Mouse (Mus musculus): Measurements from ENCODE around the gene Cfap161. TPM values are rescaled to one million over a fixed set of nuclear protein-coding genes. Genes with fewer than 3 reads are reported as not detected.

The Cfap161 gene
- polyA plus RNA-seq, 1 experiment: not detected

- H3K9me3 ChIP-seq (ENCODE audit: control insufficient read depth, low read length): no peaks in the 10 kb centered on the region
- no peaks in the 10 kb centered on the region for H3K36me3 ChIP-seq (ENCODE audit: control insufficient read depth)
- H3K4me3 ChIP-seq (replicated peaks): no peak overlapping the region
- no peak for TF ChIP-seq GATA1 (IDR thresholded peaks at IDR 0.05; ENCODE audit: low read length)
- TF ChIP-seq TAL1 (IDR thresholded peaks at IDR 0.05; ENCODE audit: low read length): no peak
- H3K4me1 ChIP-seq (ENCODE audit: control insufficient read depth): no peaks in the 10 kb centered on the region
- H3K27me3 ChIP-seq (ENCODE audit: control insufficient read depth): no peaks in the 10 kb centered on the region
Observed at GRCm38 (mm10) chr7:83815646-83816045, 21.0 kb upstream of the Cfap161 start.

GRCm38 (mm10) chr7:83813993-83814392 lies 19.3 kb upstream of the Cfap161 start:
- no peak for TF ChIP-seq TAL1 (IDR thresholded peaks at IDR 0.05; ENCODE audit: low read length)
- no peaks in the 10 kb centered on the region for H3K9me3 ChIP-seq (ENCODE audit: control insufficient read depth, low read length)
- peaks cover 3% of the 10 kb centered on the region; the same call in 1 of the 2 replicates for H3K27me3 ChIP-seq (ENCODE audit: control insufficient read depth)
- H3K36me3 ChIP-seq (ENCODE audit: control insufficient read depth): no peaks in the 10 kb centered on the region
- H3K4me3 ChIP-seq (replicated peaks): no peak overlapping the region
- no peaks in the 10 kb centered on the region for H3K4me1 ChIP-seq (ENCODE audit: control insufficient read depth)

GRCm38 (mm10) chr7:83813465-83813864 lies 18.8 kb upstream of the Cfap161 start:
- no peaks in the 10 kb centered on the region for H3K9me3 ChIP-seq (ENCODE audit: control insufficient read depth, low read length)
- no peaks in the 10 kb centered on the region for H3K4me1 ChIP-seq (ENCODE audit: control insufficient read depth)
- no peaks in the 10 kb centered on the region for H3K36me3 ChIP-seq (ENCODE audit: control insufficient read depth)
- H3K4me3 ChIP-seq (replicated peaks): no peak overlapping the region
- TF ChIP-seq GATA1 (IDR thresholded peaks at IDR 0.05; ENCODE audit: low read length) (no peak), TAL1 (IDR thresholded peaks at IDR 0.05; ENCODE audit: low read length) (no peak)
- peaks cover 3% of the 10 kb centered on the region; the same call in 1 of the 2 replicates for H3K27me3 ChIP-seq (ENCODE audit: control insufficient read depth)

GRCm38 (mm10) chr7:83813016-83813415 lies 18.3 kb upstream of the Cfap161 start:
- no peaks in the 10 kb centered on the region for H3K4me1 ChIP-seq (ENCODE audit: control insufficient read depth)
- no peaks in the 10 kb centered on the region for H3K36me3 ChIP-seq (ENCODE audit: control insufficient read depth)
- TF ChIP-seq GATA1 (IDR thresholded peaks at IDR 0.05; ENCODE audit: low read length): no peak
- TF ChIP-seq TAL1 (IDR thresholded peaks at IDR 0.05; ENCODE audit: low read length): no peak
- H3K9me3 ChIP-seq (ENCODE audit: control insufficient read depth, low read length): no peaks in the 10 kb centered on the region
- H3K27me3 ChIP-seq (ENCODE audit: control insufficient read depth): peaks cover 3% of the 10 kb centered on the region; the same call in 1 of the 2 replicates
- no peak overlapping the region for H3K4me3 ChIP-seq (replicated peaks)

- no peak for TF ChIP-seq GATA1 (IDR thresholded peaks at IDR 0.05; ENCODE audit: low read length)
- no peak for TF ChIP-seq TAL1 (IDR thresholded peaks at IDR 0.05; ENCODE audit: low read length)
Observed at GRCm38 (mm10) chr7:83812581-83812980, 17.9 kb upstream of the Cfap161 start.

GRCm38 (mm10) chr7:83811916-83812315 lies 17.2 kb upstream of the Cfap161 start:
- Histone ChIP-seq H3K27me3 (ENCODE audit: control insufficient read depth) (peaks cover 3% of the 10 kb centered on the region; the same call in 1 of the 2 replicates), H3K4me3 (replicated peaks) (no peak overlapping the region), H3K36me3 (ENCODE audit: control insufficient read depth) (no peaks in the 10 kb centered on the region), H3K4me1 (ENCODE audit: control insufficient read depth) (no peaks in the 10 kb centered on the region), H3K9me3 (ENCODE audit: control insufficient read depth, low read length) (no peaks in the 10 kb centered on the region)
- TF ChIP-seq TAL1 (IDR thresholded peaks at IDR 0.05; ENCODE audit: low read length) (no peak), GATA1 (IDR thresholded peaks at IDR 0.05; ENCODE audit: low read length) (no peak)

More at GRCm38 (mm10) chr7:83812581-83812980, 17.9 kb upstream of the Cfap161 start:
- Histone ChIP-seq H3K4me3 (replicated peaks) (no peak overlapping the region), H3K27me3 (ENCODE audit: control insufficient read depth) (peaks cover 3% of the 10 kb centered on the region; the same call in 1 of the 2 replicates), H3K9me3 (ENCODE audit: control insufficient read depth, low read length) (no peaks in the 10 kb centered on the region), H3K4me1 (ENCODE audit: control insufficient read depth) (no peaks in the 10 kb centered on the region), H3K36me3 (ENCODE audit: control insufficient read depth) (no peaks in the 10 kb centered on the region)

GRCm38 (mm10) chr7:83811461-83811860 lies 16.8 kb upstream of the Cfap161 start:
- H3K27me3 ChIP-seq (ENCODE audit: control insufficient read depth): peaks cover 3% of the 10 kb centered on the region; the same call in 1 of the 2 replicates
- H3K4me3 ChIP-seq (replicated peaks): no peak overlapping the region
- no peaks in the 10 kb centered on the region for H3K36me3 ChIP-seq (ENCODE audit: control insufficient read depth)
- H3K9me3 ChIP-seq (ENCODE audit: control insufficient read depth, low read length): no peaks in the 10 kb centered on the region
- H3K4me1 ChIP-seq (ENCODE audit: control insufficient read depth): no peaks in the 10 kb centered on the region
- TF ChIP-seq GATA1 (IDR thresholded peaks at IDR 0.05; ENCODE audit: low read length) (no peak), TAL1 (IDR thresholded peaks at IDR 0.05; ENCODE audit: low read length) (no peak)

- no peak for TF ChIP-seq TAL1 (IDR thresholded peaks at IDR 0.05; ENCODE audit: low read length)
- no peak for TF ChIP-seq GATA1 (IDR thresholded peaks at IDR 0.05; ENCODE audit: low read length)
- H3K27me3 ChIP-seq (ENCODE audit: control insufficient read depth): peaks cover 3% of the 10 kb centered on the region; the same call in 1 of the 2 replicates
- H3K4me1 ChIP-seq (ENCODE audit: control insufficient read depth): no peaks in the 10 kb centered on the region
- no peak overlapping the region for H3K4me3 ChIP-seq (replicated peaks)
- no peaks in the 10 kb centered on the region for H3K9me3 ChIP-seq (ENCODE audit: control insufficient read depth, low read length)
- no peaks in the 10 kb centered on the region for H3K36me3 ChIP-seq (ENCODE audit: control insufficient read depth)
Observed at GRCm38 (mm10) chr7:83810141-83811100, 15.7 kb upstream of the Cfap161 start.

- Histone ChIP-seq H3K36me3 (ENCODE audit: control insufficient read depth) (no peaks in the 10 kb centered on the region), H3K4me1 (ENCODE audit: control insufficient read depth) (no peaks in the 10 kb centered on the region), H3K4me3 (replicated peaks) (no peak overlapping the region), H3K9me3 (ENCODE audit: control insufficient read depth, low read length) (no peaks in the 10 kb centered on the region), H3K27me3 (ENCODE audit: control insufficient read depth) (peaks cover 3% of the 10 kb centered on the region; the same call in 1 of the 2 replicates)
- TF ChIP-seq TAL1 (IDR thresholded peaks at IDR 0.05; ENCODE audit: low read length): no peak
- TF ChIP-seq GATA1 (IDR thresholded peaks at IDR 0.05; ENCODE audit: low read length): no peak
Observed at GRCm38 (mm10) chr7:83809715-83810114, 15.0 kb upstream of the Cfap161 start.

All from erythroblast, embryonic 14.5 days (primary cell).